Mouse (Mus musculus): Measurements from ENCODE around the gene Gm37419. TPM values are rescaled to one million over a fixed set of nuclear protein-coding genes. Genes with fewer than 3 reads are reported as not detected.

The Gm37419 gene
- polyA plus RNA-seq, 1 experiment from 2014 or later: 17.2 TPM

- 57% methylated on average over 3 of the region's 3 CpGs for WGBS
- no peak overlapping the region for H3K4me3 ChIP-seq
- no peak for ATAC-seq (replicated peaks)
- no peak overlapping the region for H3K27ac ChIP-seq (replicated peaks)
- no peaks in the 10 kb centered on the region for H3K36me3 ChIP-seq
- H3K4me2 ChIP-seq (replicated peaks): no peak overlapping the region
- H3K9me3 ChIP-seq: no peaks in the 10 kb centered on the region
- H3K9ac ChIP-seq (replicated peaks): no peak overlapping the region
- H3K27me3 ChIP-seq: no peaks in the 10 kb centered on the region
- H3K4me1 ChIP-seq: no peaks in the 10 kb centered on the region
Measured at GRCm38 (mm10) chr16:24012066-24012465, 23.8 kb downstream of the Gm37419 start.

GRCm38 (mm10) chr16:24014378-24014777 lies 26.1 kb downstream of the Gm37419 start:
- Histone ChIP-seq H3K9me3 (no peaks in the 10 kb centered on the region), H3K9ac (replicated peaks) (no peak overlapping the region), H3K36me3 (no peaks in the 10 kb centered on the region), H3K27ac (replicated peaks) (no peak overlapping the region), H3K27me3 (no peaks in the 10 kb centered on the region), H3K4me3 (no peak overlapping the region), H3K4me1 (no peaks in the 10 kb centered on the region), H3K4me2 (replicated peaks) (no peak overlapping the region)
- WGBS: 83% methylated on average over 3 of the region's 3 CpGs
- ATAC-seq (replicated peaks): no peak

GRCm38 (mm10) chr16:24016273-24016672 lies 28.0 kb downstream of the Gm37419 start:
- no peaks in the 10 kb centered on the region for H3K9me3 ChIP-seq
- H3K27me3 ChIP-seq: no peaks in the 10 kb centered on the region
- no peaks in the 10 kb centered on the region for H3K36me3 ChIP-seq
- WGBS: 68% methylated on average over 6 of the region's 6 CpGs
- no peak overlapping the region for H3K27ac ChIP-seq (replicated peaks)
- no peak overlapping the region for H3K4me3 ChIP-seq
- H3K9ac ChIP-seq (replicated peaks): no peak overlapping the region
- no peak for ATAC-seq (replicated peaks)
- H3K4me1 ChIP-seq: no peaks in the 10 kb centered on the region
- H3K4me2 ChIP-seq (replicated peaks): no peak overlapping the region

- Histone ChIP-seq H3K4me1 (no peaks in the 10 kb centered on the region), H3K4me3 (no peak overlapping the region), H3K27me3 (no peaks in the 10 kb centered on the region), H3K4me2 (replicated peaks) (no peak overlapping the region), H3K27ac (replicated peaks) (no peak overlapping the region), H3K9ac (replicated peaks) (no peak overlapping the region), H3K36me3 (no peaks in the 10 kb centered on the region), H3K9me3 (no peaks in the 10 kb centered on the region)
- no peak for ATAC-seq (replicated peaks)
- 74% methylated on average over 5 of the region's 5 CpGs for WGBS
Measured at GRCm38 (mm10) chr16:24016742-24017141, 28.5 kb downstream of the Gm37419 start.

- WGBS: 81% methylated on average over 1 of the region's 1 CpGs
- H3K36me3 ChIP-seq: no peaks in the 10 kb centered on the region
- no peaks in the 10 kb centered on the region for H3K27me3 ChIP-seq
- no peaks in the 10 kb centered on the region for H3K4me1 ChIP-seq
- H3K4me3 ChIP-seq: no peak overlapping the region
- ATAC-seq (replicated peaks): no peak
- no peaks in the 10 kb centered on the region for H3K9me3 ChIP-seq
- no peak overlapping the region for H3K9ac ChIP-seq (replicated peaks)
- no peak overlapping the region for H3K4me2 ChIP-seq (replicated peaks)
- H3K27ac ChIP-seq (replicated peaks): no peak overlapping the region
Measured at GRCm38 (mm10) chr16:24021722-24022121, 33.4 kb downstream of the Gm37419 start.

- Histone ChIP-seq H3K27me3 (no peaks in the 10 kb centered on the region), H3K4me1 (no peaks in the 10 kb centered on the region), H3K36me3 (no peaks in the 10 kb centered on the region), H3K4me3 (no peak overlapping the region), H3K27ac (replicated peaks) (no peak overlapping the region), H3K9me3 (no peaks in the 10 kb centered on the region), H3K4me2 (replicated peaks) (no peak overlapping the region), H3K9ac (replicated peaks) (no peak overlapping the region)
- no peak for ATAC-seq (replicated peaks)
- WGBS: 86% methylated on average over 4 of the region's 4 CpGs
Measured at GRCm38 (mm10) chr16:24022605-24023004, 34.3 kb downstream of the Gm37419 start.

GRCm38 (mm10) chr16:24025442-24025841 lies 37.2 kb downstream of the Gm37419 start:
- Histone ChIP-seq H3K36me3 (no peaks in the 10 kb centered on the region), H3K4me3 (no peak overlapping the region), H3K9ac (replicated peaks) (no peak overlapping the region), H3K4me1 (no peaks in the 10 kb centered on the region), H3K4me2 (replicated peaks) (no peak overlapping the region), H3K27me3 (no peaks in the 10 kb centered on the region), H3K9me3 (no peaks in the 10 kb centered on the region), H3K27ac (replicated peaks) (no peak overlapping the region)
- ATAC-seq (replicated peaks): no peak
- WGBS: 77% methylated on average over 7 of the region's 7 CpGs

- Histone ChIP-seq H3K4me3 (no peak overlapping the region), H3K9ac (replicated peaks) (no peak overlapping the region), H3K36me3 (no peaks in the 10 kb centered on the region), H3K4me2 (replicated peaks) (no peak overlapping the region), H3K27me3 (no peaks in the 10 kb centered on the region), H3K4me1 (no peaks in the 10 kb centered on the region), H3K9me3 (no peaks in the 10 kb centered on the region), H3K27ac (replicated peaks) (no peak overlapping the region)
- WGBS: 54% methylated on average over 2 of the region's 2 CpGs
- ATAC-seq (replicated peaks): no peak
Measured at GRCm38 (mm10) chr16:24029965-24030672, 41.8 kb downstream of the Gm37419 start.

GRCm38 (mm10) chr16:24033259-24033658 lies 45.0 kb downstream of the Gm37419 start:
- Histone ChIP-seq H3K27ac (replicated peaks) (no peak overlapping the region), H3K9ac (replicated peaks) (no peak overlapping the region), H3K9me3 (no peaks in the 10 kb centered on the region), H3K27me3 (no peaks in the 10 kb centered on the region), H3K4me2 (replicated peaks) (no peak overlapping the region), H3K36me3 (no peaks in the 10 kb centered on the region), H3K4me1 (no peaks in the 10 kb centered on the region), H3K4me3 (no peak overlapping the region)
- WGBS: 94% methylated on average over 5 of the region's 5 CpGs
- no peak for ATAC-seq (replicated peaks)

GRCm38 (mm10) chr16:24034450-24034849 lies 46.2 kb downstream of the Gm37419 start:
- Histone ChIP-seq H3K27ac (replicated peaks) (no peak overlapping the region), H3K9ac (replicated peaks) (no peak overlapping the region), H3K4me3 (no peak overlapping the region), H3K4me1 (no peaks in the 10 kb centered on the region), H3K27me3 (no peaks in the 10 kb centered on the region), H3K9me3 (no peaks in the 10 kb centered on the region), H3K36me3 (no peaks in the 10 kb centered on the region), H3K4me2 (replicated peaks) (no peak overlapping the region)
- 75% methylated on average over 2 of the region's 2 CpGs for WGBS
- ATAC-seq (replicated peaks): no peak

GRCm38 (mm10) chr16:24035767-24036166 lies 47.5 kb downstream of the Gm37419 start:
- no peaks in the 10 kb centered on the region for H3K36me3 ChIP-seq
- H3K27me3 ChIP-seq: no peaks in the 10 kb centered on the region
- no peak overlapping the region for H3K4me2 ChIP-seq (replicated peaks)
- no peaks in the 10 kb centered on the region for H3K9me3 ChIP-seq
- no peak overlapping the region for H3K9ac ChIP-seq (replicated peaks)
- no peak for ATAC-seq (replicated peaks)
- no peak overlapping the region for H3K4me3 ChIP-seq
- H3K4me1 ChIP-seq: no peaks in the 10 kb centered on the region
- H3K27ac ChIP-seq (replicated peaks): no peak overlapping the region

- no peaks in the 10 kb centered on the region for H3K27me3 ChIP-seq
- H3K27ac ChIP-seq (replicated peaks): no peak overlapping the region
- H3K9ac ChIP-seq (replicated peaks): no peak overlapping the region
- no peak for ATAC-seq (replicated peaks)
- no peak overlapping the region for H3K4me3 ChIP-seq
- no peaks in the 10 kb centered on the region for H3K4me1 ChIP-seq
- 89% methylated on average over 3 of the region's 3 CpGs for WGBS
- no peaks in the 10 kb centered on the region for H3K36me3 ChIP-seq
- H3K9me3 ChIP-seq: no peaks in the 10 kb centered on the region
- no peak overlapping the region for H3K4me2 ChIP-seq (replicated peaks)
Measured at GRCm38 (mm10) chr16:24036398-24036797, 48.1 kb downstream of the Gm37419 start.

Measured in forebrain, embryonic 15.5 days (tissue).